Mouse (Mus musculus): ENCODE measurements around the gene Gnas. TPM values are rescaled to one million over a fixed set of nuclear protein-coding genes. Genes with fewer than 3 reads are reported as not detected.
"Not testable (repeated sequence)": the region's sequence is repeated elsewhere in the genome, so short reads cannot be mapped to it uniquely, and the experiment has no call there.

Gene Gnas
- polyA plus RNA-seq, 1 experiment from 2014 or later = 1,008 TPM

GRCm38 (mm10) chr2:174305646-174306045, 21.5 kb downstream of the Gnas start:
- DNase-seq (ENCODE audit: low read depth, low spot score) (no peak), ATAC-seq (no peak)
- in situ Hi-C loops (cut with MboI; ENCODE audit: low pct_unique_long_range_greater_than_20kb) = no loop called here
- CTCF ChIA-PET = no interaction called here
- POLR2A ChIA-PET = no interaction called here
- peaks cover 7% of the 10 kb centered on the region for H3K27me3 ChIP-seq
- TF ChIP-seq CTCF (IDR thresholded peaks at IDR 0.05) = no peak

GRCm38 (mm10) chr2:174307903-174308302, 23.8 kb downstream of the Gnas start:
- in situ Hi-C loops (cut with MboI; ENCODE audit: low pct_unique_long_range_greater_than_20kb) = no loop called here
- ChIA-PET CTCF (interaction anchor here (1.4 kb wide), 1 partner anchor 366 kb away, joined by 6 read pairs; no protein-coding TSS in a partner anchor), POLR2A (no interaction called here)
- peaks cover 7% of the 10 kb centered on the region for H3K27me3 ChIP-seq
- TF ChIP-seq CTCF (IDR thresholded peaks at IDR 0.05) = no peak
- no peak for DNase-seq (ENCODE audit: low read depth, low spot score)
- ATAC-seq = no peak

- CTCF ChIA-PET = interaction anchor here (1.2 to 3.9 kb wide), 11 partner anchors 52 to 620 kb away, joined by 3 to 42 read pairs (median 3); no protein-coding TSS in a partner anchor
- peaks cover 7% of the 10 kb centered on the region for H3K27me3 ChIP-seq
- in situ Hi-C loops (cut with MboI; ENCODE audit: low pct_unique_long_range_greater_than_20kb) = loop anchor here (5.0 to 10.0 kb wide), 4 partner anchors 224 to 591 kb away; no protein-coding TSS in a partner anchor
- peak; percentile 91 for TF ChIP-seq CTCF (IDR thresholded peaks at IDR 0.05)
- POLR2A ChIA-PET = interaction anchor here (0.5 to 1.0 kb wide), 3 partner anchors 234 to 527 kb away, joined by 3 to 4 read pairs (median 3); no protein-coding TSS in a partner anchor
- ATAC-seq (peak; percentile 51), DNase-seq (ENCODE audit: low read depth, low spot score) (no peak)
Measured at GRCm38 (mm10) chr2:174310913-174311514, 26.9 kb downstream of the Gnas start.

GRCm38 (mm10) chr2:174311613-174312012, 27.5 kb downstream of the Gnas start:
- no peak for DNase-seq (ENCODE audit: low read depth, low spot score)
- in situ Hi-C loops (cut with MboI; ENCODE audit: low pct_unique_long_range_greater_than_20kb) = loop anchor here (5.0 to 10.0 kb wide), 4 partner anchors 223 to 591 kb away; no protein-coding TSS in a partner anchor
- ATAC-seq = no peak
- TF ChIP-seq CTCF (IDR thresholded peaks at IDR 0.05) = no peak
- POLR2A ChIA-PET = interaction anchor here (0.5 to 1.0 kb wide), 3 partner anchors 234 to 528 kb away, joined by 3 to 4 read pairs (median 3); no protein-coding TSS in a partner anchor
- peaks cover 7% of the 10 kb centered on the region for H3K27me3 ChIP-seq
- CTCF ChIA-PET = interaction anchor here (1.2 to 3.9 kb wide), 10 partner anchors 176 to 619 kb away, joined by 3 to 42 read pairs (median 3); no protein-coding TSS in a partner anchor

GRCm38 (mm10) chr2:174312118-174312647, 28.1 kb downstream of the Gnas start:
- POLR2A ChIA-PET = no interaction called here
- in situ Hi-C loops (cut with MboI; ENCODE audit: low pct_unique_long_range_greater_than_20kb) = loop anchor here (5.0 to 10.0 kb wide), 4 partner anchors 223 to 590 kb away; no protein-coding TSS in a partner anchor
- peak; percentile 82 for TF ChIP-seq CTCF (IDR thresholded peaks at IDR 0.05)

GRCm38 (mm10) chr2:174312661-174313060, 28.5 kb downstream of the Gnas start:
- ATAC-seq = no peak
- ChIA-PET POLR2A (interaction anchor here (0.5 kb wide), 1 partner anchor 248 kb away, joined by 5 read pairs; no protein-coding TSS in a partner anchor), CTCF (interaction anchor here (0.8 to 3.9 kb wide), 5 partner anchors 12 to 594 kb away, joined by 3 to 42 read pairs (median 3); no protein-coding TSS in a partner anchor)
- DNase-seq (ENCODE audit: low read depth, low spot score) = no peak
- in situ Hi-C loops (cut with MboI; ENCODE audit: low pct_unique_long_range_greater_than_20kb) = loop anchor here (5.0 to 10.0 kb wide), 4 partner anchors 222 to 590 kb away; no protein-coding TSS in a partner anchor
- TF ChIP-seq CTCF (IDR thresholded peaks at IDR 0.05) = no peak
- H3K27me3 ChIP-seq = peaks cover 7% of the 10 kb centered on the region

More at GRCm38 (mm10) chr2:174312118-174312647, 28.1 kb downstream of the Gnas start:
- ATAC-seq = peak; percentile 74
- CTCF ChIA-PET = interaction anchor here (0.8 to 3.9 kb wide), 10 partner anchors 13 to 594 kb away, joined by 3 to 42 read pairs (median 3); no protein-coding TSS in a partner anchor
- peaks cover 7% of the 10 kb centered on the region for H3K27me3 ChIP-seq
- DNase-seq (ENCODE audit: low read depth, low spot score) = no peak

- DNase-seq (ENCODE audit: low read depth, low spot score); POLR2A ChIA-PET; CTCF ChIA-PET; H3K27me3 ChIP-seq; ATAC-seq: not testable (repeated sequence)
- in situ Hi-C loops (cut with MboI; ENCODE audit: low pct_unique_long_range_greater_than_20kb) = loop anchor here (10.0 kb wide), 1 partner anchor 219 kb away; no protein-coding TSS in a partner anchor
Measured at GRCm38 (mm10) chr2:174315445-174315844, 31.3 kb downstream of the Gnas start.

GRCm38 (mm10) chr2:174316661-174317060, 32.5 kb downstream of the Gnas start:
- ChIA-PET CTCF (interaction anchor here (1.2 kb wide), 1 partner anchor 357 kb away, joined by 3 read pairs; no protein-coding TSS in a partner anchor), POLR2A (no interaction called here)
- ATAC-seq = no peak
- no peak for DNase-seq (ENCODE audit: low read depth, low spot score)
- peaks cover 8% of the 10 kb centered on the region for H3K27me3 ChIP-seq
- in situ Hi-C loops (cut with MboI; ENCODE audit: low pct_unique_long_range_greater_than_20kb) = loop anchor here (10.0 kb wide), 1 partner anchor 218 kb away; no protein-coding TSS in a partner anchor
- TF ChIP-seq CTCF (IDR thresholded peaks at IDR 0.05) = no peak

GRCm38 (mm10) chr2:174325989-174326388, 41.9 kb downstream of the Gnas start:
- in situ Hi-C loops (cut with MboI; ENCODE audit: low pct_unique_long_range_greater_than_20kb) = no loop called here
- ATAC-seq = no peak

GRCm38 (mm10) chr2:174326481-174326880, 42.4 kb downstream of the Gnas start:
- DNase-seq (ENCODE audit: low read depth, low spot score) (no peak), ATAC-seq (no peak)
- no peaks in the 10 kb centered on the region for H3K27me3 ChIP-seq
- no peak for TF ChIP-seq CTCF (IDR thresholded peaks at IDR 0.05)
- in situ Hi-C loops (cut with MboI; ENCODE audit: low pct_unique_long_range_greater_than_20kb) = no loop called here
- ChIA-PET POLR2A (no interaction called here), CTCF (no interaction called here)

More at GRCm38 (mm10) chr2:174325989-174326388, 41.9 kb downstream of the Gnas start:
- ChIA-PET POLR2A (no interaction called here), CTCF (no interaction called here)
- DNase-seq (ENCODE audit: low read depth, low spot score) = no peak
- H3K27me3 ChIP-seq = peaks cover under 1% of the 10 kb centered on the region
- TF ChIP-seq CTCF (IDR thresholded peaks at IDR 0.05) = no peak

Data from Patski (cell line).